Mouse (Mus musculus) limb, embryonic 13.5 days (tissue): ENCODE results near the gene Adgre5. TPM values are rescaled to one million over a fixed set of nuclear protein-coding genes. Genes with fewer than 3 reads are reported as not detected.
A peak's percentile ranks its signal among the peaks of the same experiment; 100 is the strongest.

Experiments
- ATAC-seq: fragments of 200-750 bp; cut with Nextera tagmentation; 2 replicates; pipeline ENCODE4 v1.8.0; 2017; ENCODE audit warnings: low read depth, moderate number of reproducible peaks, moderate TSS enrichment; ENCODE audit not compliant: low FRiP score
- H3K27ac ChIP-seq: fragments of 300-500 bp; sonication (generic); 2 replicates; pipeline ENCODE4 v1.5.1; 2015; ENCODE audit warnings: inconsistent platforms, mild to moderate bottlenecking, moderate library complexity
- H3K27me3 ChIP-seq: fragments of 300-500 bp; sonication (generic); 2 replicates; pipeline ENCODE4 v1.6.1; 2015; ENCODE audit warnings: mild to moderate bottlenecking, inconsistent platforms
- H3K36me3 ChIP-seq: fragments of 300-500 bp; sonication (generic); 2 replicates; pipeline ENCODE4 v1.6.1; 2015; ENCODE audit warnings: inconsistent platforms, mild to moderate bottlenecking, moderate library complexity
- H3K4me1 ChIP-seq: fragments of 300-500 bp; sonication (generic); 2 replicates; pipeline ENCODE4 v1.6.1; 2015; ENCODE audit warnings: inconsistent platforms
- H3K4me2 ChIP-seq: fragments of 300-500 bp; sonication (generic); replicated peaks from 2 replicates; pipeline ENCODE4 v1.6.1; 2015; ENCODE audit warnings: inconsistent platforms, mild to moderate bottlenecking, moderate library complexity
- H3K4me3 ChIP-seq: fragments of 300-500 bp; sonication (generic); 2 replicates; pipeline ENCODE4 v1.5.1; 2015; ENCODE audit warnings: moderate library complexity, mild to moderate bottlenecking, inconsistent platforms
- H3K9ac ChIP-seq: fragments of 300-500 bp; sonication (generic); 2 replicates; pipeline ENCODE4 v1.6.1; 2015; ENCODE audit warnings: mild to moderate bottlenecking, inconsistent platforms
- H3K9me3 ChIP-seq: fragments of 300-500 bp; sonication (generic); 2 replicates; pipeline ENCODE4 v1.6.1; 2016; ENCODE audit warnings: inconsistent platforms
- WGBS: fragments of 180-500 bp; shearing (Covaris S2); methylation state at CpG from one replicate; pipeline ENCODE4 v1.1.7; 2015; 5-methylcytosine and 5-hydroxymethylcytosine counted together
- polyA plus RNA-seq: library from polyadenylated mRNA; unstranded; fragments of >200 nt; fragmentation: Nextera tagmentation; extraction: Ambion mirVana; gene quantifications from 2 replicates; pipeline ENCODE4 v1.2.1, GENCODE M21; 2015

The Adgre5 gene
- 35.8 and 39.8 TPM in 2 replicates for polyA plus RNA-seq

DNA sequence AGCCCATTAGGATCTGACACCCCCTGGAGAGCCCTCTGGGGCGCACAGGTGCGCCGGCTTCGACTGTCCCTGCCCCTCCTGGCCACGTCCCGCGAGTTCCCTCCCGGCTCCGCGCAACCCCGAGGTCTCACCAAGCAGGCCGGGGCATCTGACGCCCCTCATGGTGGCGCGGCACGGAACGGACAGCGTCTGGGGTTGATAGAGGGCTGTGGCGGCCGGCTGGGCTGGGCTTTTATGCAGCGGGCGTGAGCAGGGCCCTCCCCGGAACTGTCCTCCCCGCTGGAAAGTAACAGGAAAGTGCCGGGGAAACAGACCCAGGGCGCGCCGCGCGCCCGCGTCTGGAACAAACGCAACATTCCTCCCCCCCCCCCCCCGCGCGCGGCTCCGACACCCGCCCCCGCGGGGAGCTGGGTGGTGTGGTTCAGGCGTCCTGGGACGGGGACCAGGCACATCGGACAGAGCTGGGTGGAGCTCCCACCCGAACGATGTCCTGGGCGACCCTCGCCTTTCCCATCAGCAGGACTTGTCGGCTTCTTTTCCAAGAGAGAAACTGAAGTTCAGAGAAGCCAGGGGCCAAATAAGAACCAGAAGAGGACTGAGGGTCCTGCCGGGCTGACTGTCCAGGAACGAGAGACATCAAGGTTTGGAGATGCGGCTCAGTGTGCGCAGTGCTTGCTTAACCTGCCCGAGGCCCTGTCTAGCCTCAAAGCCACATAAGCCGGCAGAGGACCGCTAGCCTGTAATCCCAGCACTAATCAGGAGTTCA is at the start of gene Adgre5:
Adgre5 (minus strand) TSS at position 351 of the 766 bp plus-strand sequence.
- H3K27me3 ChIP-seq = peaks cover 10% of the 10 kb centered on the region
- WGBS = 1% methylated on average over 45 of the region's 56 CpGs
- peak; percentile 64; the same call in 1 of the 2 replicates for ATAC-seq

DNA sequence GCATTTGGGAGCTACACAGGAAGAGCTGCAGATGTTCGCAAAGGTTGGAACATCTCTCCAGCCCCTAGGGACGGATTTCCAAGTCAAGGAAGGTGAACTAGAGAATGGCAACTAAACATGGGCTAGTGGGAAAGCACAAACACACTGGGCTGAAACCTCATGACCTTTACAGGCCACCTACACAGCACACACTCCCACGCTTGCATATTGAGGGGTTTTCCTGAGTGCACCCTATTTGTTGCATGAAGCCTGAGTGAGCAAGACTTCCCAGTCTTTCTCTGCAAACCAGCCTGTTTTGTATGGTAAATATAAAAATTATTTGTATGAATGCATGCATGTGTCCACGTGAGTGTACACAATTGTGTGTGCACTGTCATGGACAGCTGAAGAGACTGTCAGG is 48.7 kb upstream of the Adgre5 start:
- H3K9me3 ChIP-seq = no peaks in the 10 kb centered on the region
- no peak overlapping the region for H3K27ac ChIP-seq
- H3K36me3 ChIP-seq = no peaks in the 10 kb centered on the region
- WGBS = 67% methylated on average over 4 of the region's 4 CpGs
- 0 out of 2 replicates have a peak, but pooled peaks cover 5% of the 10 kb centered on the region for H3K27me3 ChIP-seq
- H3K4me2 ChIP-seq = no peak overlapping the region
- ATAC-seq = no peak
- no peak overlapping the region for H3K4me3 ChIP-seq
- H3K9ac ChIP-seq = no peak overlapping the region
- no peaks in the 10 kb centered on the region for H3K4me1 ChIP-seq

More for the DNA sequence above, at the start of gene Adgre5:
- Histone ChIP-seq H3K27ac (peak within 1 kb of the TSS; percentile 59; the same call in 1 of the 2 replicates), H3K9me3 (no peaks in the 10 kb centered on the region), H3K4me1 (peaks cover 44% of the 10 kb centered on the region), H3K9ac (peak within 1 kb of the TSS; percentile 81), H3K36me3 (0 out of 2 replicates have a peak, but pooled peaks cover 3% of the 10 kb centered on the region), H3K4me2 (peak within 1 kb of the TSS; percentile 91), H3K4me3 (peak within 1 kb of the TSS; percentile 59)

DNA sequence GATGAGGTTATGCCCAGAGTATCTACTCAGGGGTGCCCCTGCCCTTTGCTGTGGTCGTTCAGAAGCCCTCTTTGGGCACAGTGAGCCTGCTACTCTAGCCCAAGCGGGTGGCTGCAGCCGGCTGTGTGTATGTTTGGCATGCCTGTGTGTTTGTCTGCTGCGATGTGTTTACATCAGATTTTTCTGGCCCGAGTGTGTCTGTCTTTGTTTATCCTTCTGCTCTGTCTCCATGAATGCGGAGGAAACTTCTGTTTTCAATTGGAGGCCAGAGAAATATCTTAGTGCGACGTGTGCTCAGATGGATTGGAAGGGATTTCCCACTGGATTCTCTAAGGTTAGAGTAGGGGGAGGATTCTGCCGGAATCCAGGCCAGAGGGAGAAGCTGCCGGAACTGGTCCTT is 43.9 kb upstream of the Adgre5 start:
- no peak overlapping the region for H3K27ac ChIP-seq
- no peak overlapping the region for H3K4me3 ChIP-seq
- 0 out of 2 replicates have a peak, but pooled peaks cover 3% of the 10 kb centered on the region for H3K27me3 ChIP-seq
- H3K4me1 ChIP-seq = no peaks in the 10 kb centered on the region
- ATAC-seq = no peak
- H3K9ac ChIP-seq = no peak overlapping the region
- H3K4me2 ChIP-seq = no peak overlapping the region
- WGBS = 60% methylated on average over 10 of the region's 10 CpGs
- H3K36me3 ChIP-seq = no peaks in the 10 kb centered on the region
- H3K9me3 ChIP-seq = no peaks in the 10 kb centered on the region

- H3K36me3 ChIP-seq = no peaks in the 10 kb centered on the region
- 16% methylated on average over 28 of the region's 28 CpGs for WGBS
- no peaks in the 10 kb centered on the region for H3K4me1 ChIP-seq
- no peak overlapping the region for H3K27ac ChIP-seq
- H3K4me2 ChIP-seq = peak overlapping the region; percentile 45
- 0 out of 2 replicates have a peak overlapping the region, but pooled peaks have one; percentile 9 for H3K9ac ChIP-seq
- no peak overlapping the region for H3K4me3 ChIP-seq
- no peaks in the 10 kb centered on the region for H3K9me3 ChIP-seq
- peaks cover 6% of the 10 kb centered on the region; the same call in 1 of the 2 replicates for H3K27me3 ChIP-seq
- ATAC-seq = peak; percentile 40
Measured at GRCm38 (mm10) chr8:83782832-83783558, 41.9 kb upstream of the Adgre5 start.

- H3K4me3 ChIP-seq = no peak overlapping the region
- 57% methylated on average over 5 of the region's 5 CpGs for WGBS
- ATAC-seq = no peak
Measured at GRCm38 (mm10) chr8:83779610-83780009, 38.5 kb upstream of the Adgre5 start.

GRCm38 (mm10) chr8:83778051-83778450 is 36.9 kb upstream of the Adgre5 start:
- Histone ChIP-seq H3K9ac (no peak overlapping the region), H3K9me3 (no peaks in the 10 kb centered on the region), H3K4me2 (no peak overlapping the region), H3K4me1 (no peaks in the 10 kb centered on the region), H3K36me3 (no peaks in the 10 kb centered on the region), H3K27ac (no peak overlapping the region), H3K4me3 (no peak overlapping the region), H3K27me3 (peaks cover 6% of the 10 kb centered on the region; the same call in 1 of the 2 replicates)
- no peak for ATAC-seq
- WGBS = 69% methylated on average over 3 of the region's 3 CpGs

More at GRCm38 (mm10) chr8:83779610-83780009, 38.5 kb upstream of the Adgre5 start:
- no peaks in the 10 kb centered on the region for H3K9me3 ChIP-seq
- peaks cover 6% of the 10 kb centered on the region; the same call in 1 of the 2 replicates for H3K27me3 ChIP-seq
- no peaks in the 10 kb centered on the region for H3K4me1 ChIP-seq
- H3K27ac ChIP-seq = no peak overlapping the region
- no peaks in the 10 kb centered on the region for H3K36me3 ChIP-seq
- no peak overlapping the region for H3K4me2 ChIP-seq
- H3K9ac ChIP-seq = no peak overlapping the region

DNA sequence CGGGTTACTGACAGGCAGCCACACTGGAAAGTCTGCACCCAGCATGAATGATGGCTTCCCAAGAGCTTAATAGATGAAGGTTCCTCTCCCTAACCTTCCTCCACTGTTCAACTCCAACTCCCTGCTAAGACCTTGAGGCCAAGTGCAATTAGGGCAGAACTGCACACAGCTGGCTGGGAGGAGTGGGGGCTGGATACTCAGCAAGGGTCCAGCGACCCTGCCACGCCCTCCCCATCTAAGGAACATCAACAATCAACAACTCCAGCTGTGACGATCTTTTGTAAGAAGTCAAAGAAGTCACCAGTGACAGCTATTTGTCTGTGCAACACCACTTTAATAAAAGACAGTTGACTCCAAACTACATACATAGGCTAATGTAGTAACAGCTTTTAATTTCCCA is 35.5 kb upstream of the Adgre5 start:
- H3K36me3 ChIP-seq = no peaks in the 10 kb centered on the region
- peaks cover 6% of the 10 kb centered on the region; the same call in 1 of the 2 replicates for H3K4me1 ChIP-seq
- ATAC-seq = no peak
- H3K4me2 ChIP-seq = no peak overlapping the region
- H3K9ac ChIP-seq = no peak overlapping the region
- H3K27me3 ChIP-seq = peaks cover 6% of the 10 kb centered on the region; the same call in 1 of the 2 replicates
- H3K27ac ChIP-seq = no peak overlapping the region
- 41% methylated on average over 4 of the region's 4 CpGs for WGBS
- no peaks in the 10 kb centered on the region for H3K9me3 ChIP-seq
- H3K4me3 ChIP-seq = no peak overlapping the region

DNA sequence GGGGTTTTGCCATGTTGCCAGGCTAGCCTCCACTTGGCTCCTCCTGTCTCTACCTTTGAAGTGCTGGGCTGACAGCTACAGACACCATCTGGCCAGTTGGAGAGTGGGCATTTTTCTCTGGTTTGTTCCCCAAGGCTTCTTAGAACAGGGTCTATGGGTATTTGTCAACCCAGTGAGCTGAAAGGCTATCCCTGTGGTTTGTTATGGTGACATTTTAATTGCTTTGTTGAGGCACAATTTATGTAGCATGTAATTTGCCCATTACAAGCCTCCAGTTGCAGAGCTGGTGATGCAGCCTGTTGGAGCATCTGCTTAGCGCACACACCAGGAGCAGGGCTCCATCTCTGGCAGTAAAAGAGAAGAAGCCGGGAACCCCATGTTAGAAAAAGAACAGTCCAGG is 33.1 kb upstream of the Adgre5 start:
- no peak overlapping the region for H3K4me3 ChIP-seq
- 54% methylated on average over 2 of the region's 2 CpGs for WGBS
- H3K4me2 ChIP-seq = no peak overlapping the region
- H3K27ac ChIP-seq = no peak overlapping the region
- ATAC-seq = no peak
- H3K36me3 ChIP-seq = no peaks in the 10 kb centered on the region
- H3K9me3 ChIP-seq = no peaks in the 10 kb centered on the region
- H3K9ac ChIP-seq = no peak overlapping the region
- peaks cover 6% of the 10 kb centered on the region; the same call in 1 of the 2 replicates for H3K4me1 ChIP-seq
- H3K27me3 ChIP-seq = no peaks in the 10 kb centered on the region

DNA sequence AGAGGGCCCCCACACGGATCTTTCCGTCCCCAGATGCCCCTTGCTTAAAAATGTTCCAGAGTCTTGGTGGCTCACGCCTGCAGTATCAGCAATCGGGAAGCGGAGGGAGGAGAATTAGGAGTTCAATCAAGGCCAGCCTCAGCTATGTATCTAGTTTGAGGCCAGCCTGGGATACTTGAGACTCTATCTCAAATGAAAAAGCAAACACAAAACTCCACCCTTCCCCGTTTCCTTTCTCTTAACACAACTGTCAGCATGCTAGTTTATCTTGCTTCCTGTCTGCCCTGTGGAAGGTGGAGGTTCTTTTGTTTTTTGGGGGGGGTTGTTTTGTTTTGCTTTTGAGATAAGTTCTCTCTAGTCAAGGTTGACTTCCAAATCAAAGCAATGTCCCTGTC is 32.3 kb upstream of the Adgre5 start:
- H3K36me3 ChIP-seq = no peaks in the 10 kb centered on the region
- H3K9me3 ChIP-seq = no peaks in the 10 kb centered on the region
- ATAC-seq = no peak
- H3K4me1 ChIP-seq = peaks cover 6% of the 10 kb centered on the region; the same call in 1 of the 2 replicates
- H3K27ac ChIP-seq = no peak overlapping the region
- no peak overlapping the region for H3K9ac ChIP-seq
- 45% methylated on average over 6 of the region's 6 CpGs for WGBS
- H3K27me3 ChIP-seq = no peaks in the 10 kb centered on the region
- H3K4me3 ChIP-seq = peak overlapping the region; percentile 40
- H3K4me2 ChIP-seq = peak overlapping the region; percentile 68

DNA sequence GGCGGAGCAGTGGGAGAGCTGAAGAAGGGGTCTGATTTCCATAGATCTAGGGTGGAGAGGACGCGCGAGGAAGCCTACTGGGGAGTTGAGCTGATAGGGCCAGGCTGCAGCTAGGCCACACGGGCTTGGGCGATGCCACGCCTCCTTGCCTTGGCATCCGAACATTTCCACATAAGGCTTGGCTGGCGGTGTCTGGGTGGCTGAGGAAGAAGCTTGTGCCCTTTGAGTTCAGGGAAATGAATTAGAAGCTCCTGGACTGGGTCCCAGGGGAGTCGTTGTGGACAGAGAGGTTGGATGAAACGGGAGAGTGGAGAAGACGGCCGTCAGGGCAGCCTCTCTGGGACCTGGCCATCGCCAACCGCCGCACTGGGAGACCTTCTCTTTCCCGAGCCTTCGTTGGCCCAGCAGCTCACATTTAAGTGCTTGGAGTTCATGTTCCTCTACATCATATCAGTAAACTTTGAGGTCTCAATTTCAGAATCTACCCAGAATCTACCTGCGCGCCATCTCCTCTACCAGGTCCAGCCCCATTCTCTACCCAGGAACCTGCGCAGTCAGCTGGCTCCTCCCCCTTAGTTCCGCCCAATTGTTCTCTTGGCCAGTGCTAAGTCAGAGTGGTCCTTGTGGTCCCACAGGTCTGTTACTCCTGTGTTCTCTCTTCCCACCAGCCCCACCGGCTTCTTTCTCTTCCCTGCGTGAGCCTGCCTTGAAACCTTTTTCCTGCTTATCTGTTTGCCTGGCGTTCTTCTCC is 31.8 kb upstream of the Adgre5 start:
- H3K4me1 ChIP-seq = peaks cover 6% of the 10 kb centered on the region; the same call in 1 of the 2 replicates
- WGBS = 10% methylated on average over 25 of the region's 25 CpGs
- peak overlapping the region; percentile 40 for H3K4me3 ChIP-seq
- no peaks in the 10 kb centered on the region for H3K27me3 ChIP-seq
- H3K36me3 ChIP-seq = no peaks in the 10 kb centered on the region
- H3K9me3 ChIP-seq = no peaks in the 10 kb centered on the region
- peak overlapping the region; percentile 68 for H3K4me2 ChIP-seq
- peak; percentile 64; the same call in 1 of the 2 replicates for ATAC-seq
- H3K27ac ChIP-seq = no peak overlapping the region
- H3K9ac ChIP-seq = peak overlapping the region; percentile 46; the same call in 1 of the 2 replicates

DNA sequence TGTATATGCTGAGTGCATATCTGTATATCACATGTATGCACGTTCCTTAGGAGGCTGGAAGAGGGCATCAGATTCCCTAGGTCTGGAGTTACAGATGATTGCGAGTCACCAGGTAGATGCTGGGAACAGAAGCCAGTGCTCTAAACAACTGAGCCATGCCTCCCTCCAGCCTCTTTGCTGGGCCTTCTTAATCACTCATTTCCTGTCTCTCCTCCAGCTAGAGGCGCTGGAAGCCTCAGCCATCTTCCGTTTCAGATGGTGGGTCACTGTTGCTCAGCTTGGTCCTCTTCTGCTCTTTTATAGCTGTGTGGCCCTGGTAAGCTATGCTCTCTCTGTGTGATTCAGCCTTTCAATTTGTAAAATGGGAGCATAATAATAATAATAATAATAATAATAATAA is 30.7 kb upstream of the Adgre5 start:
- H3K9ac ChIP-seq = no peak overlapping the region
- H3K9me3 ChIP-seq = 0 out of 2 replicates have a peak, but pooled peaks cover 3% of the 10 kb centered on the region
- WGBS = 24% methylated on average over 4 of the region's 4 CpGs
- no peak overlapping the region for H3K27ac ChIP-seq
- no peak overlapping the region for H3K4me3 ChIP-seq
- no peaks in the 10 kb centered on the region for H3K27me3 ChIP-seq
- ATAC-seq = no peak
- H3K36me3 ChIP-seq = no peaks in the 10 kb centered on the region
- H3K4me1 ChIP-seq = peaks cover 6% of the 10 kb centered on the region; the same call in 1 of the 2 replicates
- H3K4me2 ChIP-seq = no peak overlapping the region
